In the genomic region with DNA sequence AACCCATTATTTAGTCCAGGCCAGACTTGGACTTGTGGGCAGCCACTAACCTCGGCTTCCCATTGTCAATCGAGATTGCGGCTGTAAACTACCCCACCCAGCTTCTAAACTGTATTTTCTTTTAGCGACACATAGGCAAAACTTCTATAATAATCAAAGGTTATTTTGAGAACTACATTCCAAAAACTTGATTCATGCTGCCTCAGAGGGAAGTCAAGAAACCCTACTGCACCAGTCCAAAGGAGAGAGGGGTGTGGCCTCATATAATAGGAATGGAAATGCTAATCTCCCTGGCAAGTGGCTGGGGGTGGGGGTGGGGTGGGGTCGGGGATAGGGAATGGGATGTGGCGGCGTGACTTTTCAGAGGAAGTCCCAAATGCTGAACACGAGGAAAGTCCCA, we compare ENCODE assay signal across 2 mouse cellular contexts.
TF ChIP-seq lines count a peak whose summit lies in the region.

No protein-coding gene starts in this region.

TF ChIP-seq in ES-E14, 5 proteins besides CTCF, POLR2A, EP300 and RAD21:
- TF ChIP-seq MAFK (IDR thresholded peaks at IDR 0.05; ENCODE audit: insufficient read depth, low read depth, low read length): no peak
- no peak for TF ChIP-seq CHD2 (IDR thresholded peaks at IDR 0.05; ENCODE audit: low read depth, low read length)
- no peak for TF ChIP-seq ZC3H11A (IDR thresholded peaks at IDR 0.05; ENCODE audit: borderline replicate concordance, low read depth, low read length)
- TF ChIP-seq ZNF384 (IDR thresholded peaks at IDR 0.05; ENCODE audit: low read depth, low read length): no peak
- no peak for TF ChIP-seq HCFC1 (IDR thresholded peaks at IDR 0.05; ENCODE audit: borderline replicate concordance, insufficient read depth, low read length)

TF ChIP-seq in myocyte, 11 proteins besides CTCF, POLR2A, EP300 and RAD21:
- TF ChIP-seq MAX (IDR thresholded peaks at IDR 0.05; ENCODE audit: low read depth) (no peak), MYOG (IDR thresholded peaks at IDR 0.05; ENCODE audit: control insufficient read depth in 1 of 3, insufficient read depth in 1 of 3, insufficient read length in 2 of 3, low read depth in 2 of 3) (peak in 1 of 3 experiments; percentile 7)
